Mouse (Mus musculus): Measurements from ENCODE around the gene Brf1. TPM values are rescaled to one million over a fixed set of nuclear protein-coding genes. Genes with fewer than 3 reads are reported as not detected.
A peak's percentile ranks its signal among the peaks of the same experiment; 100 is the strongest.

Brf1 gene
- polyA plus RNA-seq (2015; fragmentation: Nextera tagmentation; extraction: Ambion mirVana), result 67.3 and 67.7 TPM in 2 replicates

DNA sequence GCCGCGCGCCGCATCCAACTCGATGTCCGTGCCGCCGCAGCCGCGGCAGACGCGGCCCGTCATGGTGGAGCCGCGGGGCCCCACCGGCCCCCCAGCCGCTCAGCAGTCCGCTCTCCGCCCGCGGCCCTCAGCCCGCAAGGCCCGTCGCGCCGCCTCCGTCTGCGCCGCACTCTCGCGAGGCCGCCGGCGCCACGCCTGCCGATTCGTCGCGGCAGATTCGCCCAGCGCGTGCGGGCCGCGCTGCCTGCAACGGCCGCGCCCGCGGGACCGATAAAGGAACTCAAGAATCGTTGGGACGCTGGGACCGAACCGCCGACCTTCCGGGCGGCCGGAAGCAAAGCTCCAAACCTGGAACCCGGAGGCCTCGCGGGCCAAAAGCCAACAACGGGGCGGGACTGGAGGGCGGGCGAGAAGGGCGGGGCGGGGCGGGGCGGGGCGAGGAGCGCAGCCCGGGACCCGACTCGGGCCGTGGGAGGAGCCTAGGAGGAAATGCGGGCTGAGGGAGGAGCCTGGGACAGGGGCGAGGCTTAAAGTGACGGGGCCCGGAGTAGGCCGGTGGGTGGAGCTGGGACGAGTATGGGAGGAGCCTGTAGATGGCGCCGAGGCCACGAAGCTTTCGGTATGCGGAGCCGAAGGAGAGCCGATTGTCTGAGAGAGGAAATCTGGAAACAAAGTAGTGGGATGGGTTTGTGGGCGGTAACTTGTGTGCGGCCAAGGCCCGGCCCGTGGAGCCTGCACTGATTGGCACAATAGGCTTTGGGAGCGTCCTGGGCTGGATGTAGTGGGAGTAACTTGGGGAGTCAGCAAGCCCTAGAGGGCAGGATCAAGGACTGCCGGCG is at the start of gene Brf1:
Gene Brf1 (minus strand): TSS at position 411 of the 839 bp plus-strand sequence.
- peak; percentile 98 for ATAC-seq (replicated peaks)
- H3K9ac ChIP-seq (replicated peaks), result peak within 1 kb of the TSS; percentile 91

DNA sequence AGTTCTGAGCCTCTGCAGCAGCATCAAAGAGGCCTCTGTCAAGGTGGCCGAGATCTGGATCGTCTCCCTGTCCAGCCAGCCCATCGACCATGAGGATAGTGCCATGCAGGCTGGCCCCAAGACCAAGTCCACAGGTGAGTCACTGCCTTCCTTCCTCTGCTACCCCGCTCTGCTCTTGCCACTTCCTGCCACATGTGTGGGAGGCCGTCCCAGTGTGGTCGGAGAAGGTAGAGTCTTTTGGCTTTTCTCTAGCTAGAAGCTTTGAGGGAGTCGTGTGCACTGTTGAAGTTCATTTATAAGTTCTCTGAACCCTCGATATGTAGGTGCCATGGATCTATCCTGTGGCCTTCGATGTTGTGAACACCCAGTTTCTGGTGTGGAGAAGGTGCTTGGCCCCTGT is 49.3 kb upstream of the Brf1 start:
- no peak overlapping the region for H3K4me3 ChIP-seq
- ATAC-seq (replicated peaks), result no peak
- 0 out of 2 replicates have a peak, but pooled peaks cover under 1% of the 10 kb centered on the region for H3K4me1 ChIP-seq
- H3K4me2 ChIP-seq (replicated peaks), result no peak overlapping the region
- H3K27ac ChIP-seq (replicated peaks), result no peak overlapping the region
- H3K36me3 ChIP-seq, result peaks cover 53% of the 10 kb centered on the region
- H3K27me3 ChIP-seq, result no peaks in the 10 kb centered on the region
- WGBS, result 94% methylated on average over 9 of the region's 9 CpGs
- no peak overlapping the region for H3K9ac ChIP-seq (replicated peaks)
- no peaks in the 10 kb centered on the region for H3K9me3 ChIP-seq

More for the DNA sequence above, at the start of gene Brf1:
- H3K4me1 ChIP-seq, result peaks cover 22% of the 10 kb centered on the region
- H3K4me3 ChIP-seq, result peak within 1 kb of the TSS; percentile 83
- H3K27me3 ChIP-seq, result no peaks in the 10 kb centered on the region
- H3K27ac ChIP-seq (replicated peaks), result peak within 1 kb of the TSS; percentile 96
- H3K36me3 ChIP-seq, result no peaks in the 10 kb centered on the region
- H3K4me2 ChIP-seq (replicated peaks), result peak within 1 kb of the TSS; percentile 79
- WGBS, result 1% methylated on average over 94 of the region's 96 CpGs
- no peaks in the 10 kb centered on the region for H3K9me3 ChIP-seq

DNA sequence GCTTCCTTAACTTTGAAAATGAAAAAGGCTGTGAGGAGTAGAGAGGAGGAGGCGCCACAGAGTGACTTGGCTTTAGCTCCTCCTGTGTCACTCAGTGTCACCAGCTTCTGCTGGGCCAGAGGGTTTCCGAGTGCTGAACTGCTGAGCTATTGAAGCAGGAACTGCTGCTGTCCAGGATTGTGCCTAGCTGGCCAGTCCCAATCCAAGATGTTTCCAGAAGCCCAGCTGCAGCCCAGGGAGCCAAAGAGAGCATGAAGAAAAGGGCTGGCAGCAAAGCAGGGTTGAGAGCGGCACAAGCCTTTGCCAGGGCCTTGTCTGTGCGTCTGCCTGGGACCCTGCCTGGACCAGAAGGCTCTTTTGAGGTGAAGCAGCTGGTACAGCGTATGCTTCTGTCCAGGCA is 47.6 kb upstream of the Brf1 start:
- no peak for ATAC-seq (replicated peaks)
- H3K9ac ChIP-seq (replicated peaks), result no peak overlapping the region
- WGBS, result 89% methylated on average over 5 of the region's 5 CpGs
- H3K27me3 ChIP-seq, result no peaks in the 10 kb centered on the region
- H3K9me3 ChIP-seq, result no peaks in the 10 kb centered on the region
- H3K27ac ChIP-seq (replicated peaks), result no peak overlapping the region
- H3K4me3 ChIP-seq, result no peak overlapping the region
- 0 out of 2 replicates have a peak, but pooled peaks cover 2% of the 10 kb centered on the region for H3K4me1 ChIP-seq
- H3K36me3 ChIP-seq, result peaks cover 39% of the 10 kb centered on the region
- H3K4me2 ChIP-seq (replicated peaks), result no peak overlapping the region

DNA sequence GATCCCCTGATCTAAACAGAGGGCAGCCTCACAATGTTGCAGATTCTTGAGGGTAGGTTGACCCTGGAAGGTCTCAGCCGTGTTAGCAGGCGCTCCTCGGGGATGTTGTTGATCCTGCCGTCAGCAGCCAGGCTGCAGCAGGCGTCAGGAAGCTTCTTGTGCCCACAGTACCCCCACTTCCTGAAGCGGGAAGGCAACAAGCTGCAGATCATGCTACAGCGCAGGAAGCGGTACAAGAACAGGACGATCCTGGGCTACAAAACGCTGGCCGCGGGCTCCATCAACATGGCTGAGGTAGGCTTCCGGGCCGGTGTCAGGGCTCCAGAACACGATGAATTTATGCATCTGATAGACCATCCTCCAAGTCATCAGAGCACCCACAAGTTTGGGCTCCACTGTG is 46.4 kb upstream of the Brf1 start:
- Histone ChIP-seq H3K4me2 (replicated peaks) (no peak overlapping the region), H3K4me1 (peaks cover 3% of the 10 kb centered on the region; the same call in 1 of the 2 replicates), H3K36me3 (peaks cover 28% of the 10 kb centered on the region), H3K27me3 (no peaks in the 10 kb centered on the region), H3K4me3 (no peak overlapping the region), H3K9me3 (no peaks in the 10 kb centered on the region), H3K27ac (replicated peaks) (no peak overlapping the region), H3K9ac (replicated peaks) (no peak overlapping the region)
- 93% methylated on average over 15 of the region's 15 CpGs for WGBS
- no peak for ATAC-seq (replicated peaks)

DNA sequence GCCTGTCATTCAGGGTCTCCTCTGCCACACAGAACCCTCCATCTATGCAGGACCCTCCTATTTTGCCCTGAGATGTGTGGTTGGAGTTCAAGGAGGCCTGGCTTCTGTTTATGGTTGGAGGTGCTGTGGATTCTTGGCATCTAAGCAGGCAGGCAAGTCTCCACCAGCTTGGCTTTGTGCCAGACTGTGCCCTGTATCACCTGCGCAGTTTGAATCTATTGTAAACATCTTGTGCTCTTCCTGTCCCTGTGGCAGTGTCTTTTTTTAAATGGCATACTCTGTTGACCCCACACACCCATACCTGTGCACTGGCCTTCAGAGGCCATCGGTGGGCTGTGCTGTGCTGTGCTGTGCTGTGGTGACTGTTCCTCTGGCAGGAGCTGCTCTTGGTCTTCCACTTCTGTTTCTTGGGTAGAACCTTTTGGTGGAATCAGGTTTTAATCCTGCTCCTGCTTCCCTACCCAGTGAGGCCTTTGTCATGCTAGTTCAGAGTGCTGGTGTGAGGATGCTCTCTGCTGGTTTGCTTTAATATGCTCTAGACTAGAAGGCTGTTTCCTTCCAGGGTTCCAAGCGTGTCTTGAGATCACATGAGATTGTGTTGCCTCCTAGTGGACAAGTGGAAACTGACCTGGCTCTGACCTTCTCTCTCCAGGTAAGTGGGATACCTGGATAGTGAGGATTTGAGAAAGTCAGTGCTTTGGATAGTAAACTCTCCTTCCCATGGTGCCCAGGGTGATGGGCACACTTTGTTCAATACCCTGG is 44.6 kb upstream of the Brf1 start:
- H3K4me1 ChIP-seq, result peaks cover 13% of the 10 kb centered on the region
- no peaks in the 10 kb centered on the region for H3K27me3 ChIP-seq
- 80% methylated on average over 3 of the region's 3 CpGs for WGBS
- ATAC-seq (replicated peaks), result no peak
- H3K9me3 ChIP-seq, result no peaks in the 10 kb centered on the region
- H3K4me2 ChIP-seq (replicated peaks), result no peak overlapping the region
- H3K36me3 ChIP-seq, result peaks cover 12% of the 10 kb centered on the region
- no peak overlapping the region for H3K27ac ChIP-seq (replicated peaks)
- H3K4me3 ChIP-seq, result no peak overlapping the region
- H3K9ac ChIP-seq (replicated peaks), result no peak overlapping the region

DNA sequence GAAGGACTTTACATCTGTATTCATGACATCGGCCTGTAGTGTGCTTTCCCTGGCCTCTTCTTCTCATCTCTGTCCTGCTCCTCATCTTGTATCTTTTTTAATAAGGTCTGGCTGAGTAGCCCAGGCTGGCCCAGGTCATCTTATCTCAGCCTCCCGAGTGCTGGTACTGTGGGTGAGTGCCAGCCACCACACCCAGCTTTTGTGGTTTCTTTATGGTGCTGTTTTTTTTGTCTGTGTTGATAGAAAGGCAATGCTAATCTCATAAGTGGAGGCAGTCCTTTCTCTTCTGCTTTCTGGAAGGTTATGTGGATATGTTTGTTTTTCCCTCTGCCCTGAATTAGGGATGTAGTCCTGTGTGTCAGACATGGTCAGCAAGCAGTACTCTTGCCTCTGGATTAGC is 42.0 kb upstream of the Brf1 start:
- ATAC-seq (replicated peaks), result no peak
- peaks cover 7% of the 10 kb centered on the region for H3K36me3 ChIP-seq

DNA sequence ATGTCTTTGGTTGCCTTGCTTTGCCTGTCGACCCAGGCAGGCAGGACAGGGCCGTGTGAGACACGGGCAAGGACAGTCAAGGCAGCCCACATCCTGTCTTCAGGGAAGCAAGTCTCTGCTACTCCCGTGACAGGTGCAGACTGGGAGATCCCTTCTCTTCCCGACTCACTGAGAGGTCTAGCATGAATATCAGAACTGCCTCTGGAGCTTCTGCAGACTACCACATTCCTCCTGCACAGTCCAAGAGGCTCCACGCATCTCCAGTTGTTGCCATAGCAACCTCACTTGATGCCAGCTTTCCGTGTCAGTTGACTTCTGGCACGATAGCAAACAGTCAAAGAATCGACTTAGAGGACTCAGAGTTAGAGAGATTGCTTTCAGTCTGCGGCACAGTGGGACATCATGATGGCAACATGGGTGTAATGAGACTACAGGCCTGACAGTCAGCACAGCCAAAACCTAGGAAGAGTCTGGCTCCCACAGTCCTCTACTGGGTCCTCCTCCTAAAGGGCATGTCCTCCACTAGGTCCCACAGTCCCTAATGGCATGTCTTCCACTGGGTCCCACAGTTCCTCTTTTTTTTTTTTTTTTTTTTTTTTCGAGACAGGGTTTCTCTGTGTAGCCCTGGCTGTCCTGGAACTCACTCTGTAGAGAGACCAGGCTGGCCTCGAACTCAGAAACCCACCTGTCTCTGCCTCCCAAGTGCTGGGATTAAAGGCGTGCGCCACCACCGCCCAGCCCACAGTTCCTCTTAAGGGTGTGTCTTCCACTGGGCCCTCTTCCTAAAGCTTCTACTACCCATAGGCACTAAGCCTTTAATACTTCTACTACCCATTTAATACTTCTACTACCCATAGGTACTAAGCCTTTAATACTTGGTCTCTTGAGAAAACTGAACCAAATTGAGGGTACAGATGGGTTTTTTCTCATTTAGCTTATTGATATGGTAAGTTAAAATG is 41.3 kb upstream of the Brf1 start:
- 60% methylated on average over 15 of the region's 15 CpGs for WGBS
- Histone ChIP-seq H3K9ac (replicated peaks) (no peak overlapping the region), H3K27me3 (no peaks in the 10 kb centered on the region), H3K36me3 (peaks cover under 1% of the 10 kb centered on the region), H3K4me2 (replicated peaks) (no peak overlapping the region), H3K27ac (replicated peaks) (peak overlapping the region; percentile 62), H3K4me3 (no peak overlapping the region), H3K4me1 (peaks cover 13% of the 10 kb centered on the region), H3K9me3 (no peaks in the 10 kb centered on the region)
- peak; percentile 75 for ATAC-seq (replicated peaks)

More for the DNA sequence above, 42.0 kb upstream of the Brf1 start:
- H3K27ac ChIP-seq (replicated peaks), result 0 out of 2 replicates have a peak overlapping the region, but pooled peaks have one; percentile 5
- H3K27me3 ChIP-seq, result no peaks in the 10 kb centered on the region
- H3K4me2 ChIP-seq (replicated peaks), result no peak overlapping the region
- H3K4me1 ChIP-seq, result peaks cover 13% of the 10 kb centered on the region
- H3K9ac ChIP-seq (replicated peaks), result no peak overlapping the region
- H3K4me3 ChIP-seq, result no peak overlapping the region
- H3K9me3 ChIP-seq, result no peaks in the 10 kb centered on the region
- 85% methylated on average over 2 of the region's 2 CpGs for WGBS

DNA sequence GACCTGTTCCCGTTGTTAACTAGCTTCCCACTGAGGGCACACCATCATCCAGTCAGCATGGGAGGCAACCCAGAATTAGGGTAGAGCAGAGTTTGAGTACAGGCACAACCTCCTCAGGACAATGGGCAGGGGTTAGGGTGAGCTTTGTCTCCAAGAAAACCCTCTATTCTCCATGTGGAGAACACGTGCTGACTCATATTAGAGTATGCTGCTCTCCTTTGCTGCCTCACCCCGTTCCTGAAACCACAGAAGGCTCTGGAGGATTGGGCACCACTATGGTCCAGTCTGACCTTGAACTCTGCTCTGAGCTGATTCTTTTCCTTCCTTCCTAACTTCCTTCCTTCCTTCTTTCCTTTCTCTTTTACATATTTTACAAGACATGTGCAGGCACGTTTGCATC is 37.9 kb upstream of the Brf1 start:
- Histone ChIP-seq H3K4me1 (peaks cover 14% of the 10 kb centered on the region), H3K4me3 (no peak overlapping the region), H3K27ac (replicated peaks) (no peak overlapping the region), H3K9ac (replicated peaks) (no peak overlapping the region), H3K9me3 (no peaks in the 10 kb centered on the region), H3K27me3 (no peaks in the 10 kb centered on the region), H3K4me2 (replicated peaks) (no peak overlapping the region), H3K36me3 (no peaks in the 10 kb centered on the region)
- WGBS, result 95% methylated on average over 4 of the region's 4 CpGs
- ATAC-seq (replicated peaks), result no peak

DNA sequence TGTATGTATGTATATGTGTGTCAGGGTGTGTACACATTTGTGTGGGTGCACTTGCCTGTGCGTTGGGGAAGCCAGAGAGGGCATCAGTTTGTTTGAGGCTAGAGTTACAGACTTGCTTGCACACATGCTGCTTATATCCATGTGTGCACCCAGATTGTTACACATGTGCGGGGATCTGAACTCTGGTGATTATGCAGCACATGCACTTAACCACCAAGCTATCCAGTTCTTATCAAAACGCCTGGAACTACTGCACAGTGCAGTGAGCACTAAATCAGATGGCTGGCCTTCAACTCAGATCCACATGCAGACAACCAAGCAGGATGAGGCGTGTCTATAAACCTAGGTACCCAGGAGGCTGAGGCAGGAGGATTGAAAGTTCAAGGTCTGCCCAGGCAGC is 36.5 kb upstream of the Brf1 start:
- ATAC-seq (replicated peaks), result no peak
- Histone ChIP-seq H3K36me3 (no peaks in the 10 kb centered on the region), H3K4me1 (peaks cover 28% of the 10 kb centered on the region), H3K4me2 (replicated peaks) (no peak overlapping the region), H3K27me3 (no peaks in the 10 kb centered on the region), H3K27ac (replicated peaks) (no peak overlapping the region), H3K4me3 (no peak overlapping the region), H3K9me3 (no peaks in the 10 kb centered on the region), H3K9ac (replicated peaks) (no peak overlapping the region)
- 93% methylated on average over 4 of the region's 4 CpGs for WGBS

DNA sequence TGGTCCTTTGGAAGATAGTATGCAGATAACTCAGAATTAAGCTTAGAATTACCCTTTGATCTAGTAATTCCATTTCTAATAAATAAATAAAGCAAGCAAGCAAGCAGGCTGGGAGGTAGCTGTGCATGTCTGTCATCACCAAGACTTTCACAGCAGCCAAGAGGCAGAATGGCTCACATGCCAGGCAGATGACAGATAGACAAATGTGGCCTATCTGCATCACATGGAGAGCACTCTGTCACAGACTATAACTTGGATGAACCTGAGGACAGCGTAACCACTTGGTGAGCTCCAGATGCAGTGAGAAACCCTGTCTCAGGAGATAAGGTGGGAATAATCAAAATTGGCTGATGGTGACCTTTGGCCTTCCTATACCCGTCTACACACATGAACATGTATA is 34.6 kb upstream of the Brf1 start:
- Histone ChIP-seq H3K27me3 (no peaks in the 10 kb centered on the region), H3K4me2 (replicated peaks) (no peak overlapping the region), H3K27ac (replicated peaks) (no peak overlapping the region), H3K9ac (replicated peaks) (no peak overlapping the region), H3K4me1 (peaks cover 18% of the 10 kb centered on the region), H3K4me3 (no peak overlapping the region), H3K9me3 (no peaks in the 10 kb centered on the region), H3K36me3 (no peaks in the 10 kb centered on the region)
- 95% methylated on average over 2 of the region's 2 CpGs for WGBS
- no peak for ATAC-seq (replicated peaks)

DNA sequence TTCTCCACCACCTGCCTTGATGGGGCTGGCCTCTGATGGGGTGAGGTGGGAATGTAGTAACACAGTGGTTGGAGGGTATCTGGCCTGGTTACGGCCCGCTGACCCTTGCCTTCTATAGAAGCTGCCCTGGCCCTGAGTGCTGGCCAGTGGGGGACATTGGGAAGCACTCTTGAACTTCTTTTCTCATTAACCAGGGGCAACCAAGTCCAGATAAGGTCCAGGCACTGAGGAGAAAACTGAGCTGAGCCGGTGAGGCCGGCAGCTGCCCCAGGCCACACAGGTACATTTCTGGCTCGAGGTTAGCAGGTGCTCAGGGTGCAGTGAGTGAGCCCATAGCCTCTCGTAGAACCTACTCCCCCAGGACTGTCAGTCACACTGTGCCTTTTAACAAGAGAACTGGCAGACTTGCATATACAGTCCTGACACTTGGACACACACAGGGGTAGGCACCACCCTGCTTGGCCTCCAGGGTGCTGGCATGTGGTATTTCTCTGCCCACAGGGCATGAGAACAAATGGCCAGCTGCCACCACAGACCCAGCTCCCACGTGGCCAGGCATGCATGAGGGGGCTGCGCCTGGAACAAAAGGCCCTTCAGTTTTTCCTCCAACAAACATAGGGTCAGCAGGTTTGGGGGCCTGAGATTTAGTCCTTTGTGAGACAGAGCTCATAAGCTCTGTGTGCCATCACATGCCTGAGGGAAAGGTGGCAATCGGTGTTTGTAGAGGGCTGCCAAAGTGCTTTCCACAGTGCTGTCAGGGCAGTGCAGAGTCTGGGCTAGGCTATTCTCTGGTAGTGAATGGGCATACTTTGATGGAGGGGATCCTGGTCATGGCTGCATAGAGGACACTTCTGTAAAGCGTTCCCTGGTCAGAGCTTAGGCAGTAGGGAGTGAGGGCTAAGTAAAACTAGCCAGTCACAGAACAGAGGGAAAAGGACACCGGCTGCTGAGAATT is 32.1 kb upstream of the Brf1 start:
- H3K27ac ChIP-seq (replicated peaks), result peak overlapping the region; percentile 29
- ATAC-seq (replicated peaks), result peak; percentile 77
- 53% methylated on average over 11 of the region's 11 CpGs for WGBS
- H3K9me3 ChIP-seq, result no peaks in the 10 kb centered on the region
- peaks cover 33% of the 10 kb centered on the region for H3K4me1 ChIP-seq
- H3K4me2 ChIP-seq (replicated peaks), result no peak overlapping the region
- H3K36me3 ChIP-seq, result no peaks in the 10 kb centered on the region
- no peak overlapping the region for H3K4me3 ChIP-seq
- H3K27me3 ChIP-seq, result no peaks in the 10 kb centered on the region
- no peak overlapping the region for H3K9ac ChIP-seq (replicated peaks)

Data from forebrain, embryonic 15.5 days (tissue).